Mouse (Mus musculus) midbrain, embryonic 14.5 days (tissue): ENCODE data around the gene Tbc1d5. TPM values are rescaled to one million over a fixed set of nuclear protein-coding genes. Genes with fewer than 3 reads are reported as not detected.

Experiments
- ATAC-seq: fragments of 200-750 bp; cut with Nextera tagmentation; 2 replicates; pipeline ENCODE4 v1.8.0; 2017; ENCODE audit warnings: moderate number of reproducible peaks, moderate library complexity; ENCODE audit not compliant: low FRiP score, low TSS enrichment
- DNase-seq: peaks from one replicate; pipeline ENCODE4 v3.0.0-alpha.2; 2015
- H3K27ac ChIP-seq: fragments of 300-500 bp; sonication (generic); replicated peaks from 2 replicates; pipeline ENCODE4 v1.5.1; 2014; ENCODE audit warnings: mild to moderate bottlenecking, low read depth, low read length, moderate library complexity
- H3K27me3 ChIP-seq: fragments of 300-500 bp; sonication (generic); 2 replicates; pipeline ENCODE4 v1.6.1; 2014; ENCODE audit warnings: low read length, control low read depth, mixed read lengths; ENCODE audit not compliant: control insufficient read depth, insufficient read depth
- H3K36me3 ChIP-seq: fragments of 300-500 bp; sonication (generic); 2 replicates; pipeline ENCODE4 v1.6.1; 2014; ENCODE audit warnings: low read length, control low read depth; ENCODE audit not compliant: control insufficient read depth, insufficient read depth
- H3K4me1 ChIP-seq: fragments of 300-500 bp; sonication (generic); 2 replicates; pipeline ENCODE4 v1.6.1; 2014; ENCODE audit warnings: mild to moderate bottlenecking, antibody characterized with exemption, low read length, control low read depth; ENCODE audit not compliant: control insufficient read depth, insufficient read depth
- H3K4me2 ChIP-seq: fragments of 300-500 bp; sonication (generic); 2 replicates; pipeline ENCODE4 v1.6.1; 2014; ENCODE audit warnings: mild to moderate bottlenecking, low read length, moderate library complexity
- H3K4me3 ChIP-seq: fragments of 300-500 bp; sonication (generic); replicated peaks from 2 replicates; pipeline ENCODE4 v1.5.1; 2014; ENCODE audit warnings: low read depth, low read length
- H3K9ac ChIP-seq: fragments of 300-500 bp; sonication (generic); replicated peaks from 2 replicates; pipeline ENCODE4 v1.6.1; 2014; ENCODE audit warnings: mild to moderate bottlenecking, low read length, moderate library complexity
- H3K9me3 ChIP-seq: fragments of 300-500 bp; sonication (generic); 2 replicates; pipeline ENCODE4 v1.6.1; 2016; ENCODE audit warnings: low read length, control low read depth, mixed read lengths; ENCODE audit not compliant: control insufficient read depth
- WGBS: fragments of 180-500 bp; shearing (Covaris S2); extraction: QIAGEN DNeasy Blood & Tissue Kit; methylation state at CpG from one replicate; pipeline ENCODE4 v1.1.7; 2014; 5-methylcytosine and 5-hydroxymethylcytosine counted together
- polyA plus RNA-seq: library from polyadenylated mRNA; unstranded; fragments of >200 nt; fragmentation: Nextera tagmentation; extraction: Ambion mirVana; gene quantifications from 2 replicates; pipeline ENCODE4 v1.2.1, GENCODE M21; 2014

Tbc1d5 gene
- polyA plus RNA-seq, 1 experiment from 2014 or later: 8.4 TPM

DNA sequence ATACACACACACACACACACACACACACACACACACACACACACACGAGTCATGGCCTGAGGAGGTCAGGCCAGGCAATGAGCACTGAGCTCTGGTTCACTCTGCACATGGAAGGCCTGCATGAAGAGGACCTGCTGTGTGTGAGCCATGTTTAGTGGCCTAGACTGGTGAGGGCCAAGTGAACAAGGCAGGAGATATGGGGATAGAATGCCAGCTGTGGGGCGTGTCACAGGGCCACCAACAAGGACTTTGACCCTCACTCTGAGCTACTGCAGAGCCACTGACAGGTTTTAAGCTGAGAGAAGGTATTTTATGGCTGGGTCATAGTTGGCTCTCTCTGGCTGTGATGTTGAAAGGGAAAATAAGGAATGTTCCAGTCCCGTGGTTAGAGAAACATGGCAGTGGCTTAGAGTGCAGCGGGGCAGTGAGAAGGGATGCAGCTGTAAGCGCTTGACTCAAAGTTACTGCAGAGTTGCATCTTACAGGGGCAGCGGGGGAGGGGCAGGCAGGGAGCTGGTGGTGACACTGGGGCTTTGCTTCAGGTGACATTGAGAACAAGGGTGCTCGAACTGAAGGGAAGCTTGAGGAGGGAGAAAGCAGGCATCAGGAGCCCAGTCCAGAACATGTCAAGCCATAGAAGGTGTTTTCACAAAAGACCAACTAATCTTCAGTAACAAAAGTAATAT is 494.0 kb downstream of the Tbc1d5 start:
- Histone ChIP-seq H3K27ac (no peak overlapping the region), H3K9ac (no peak overlapping the region), H3K4me1 (no peaks in the 10 kb centered on the region), H3K4me2 (no peak overlapping the region), H3K36me3 (peaks cover 15% of the 10 kb centered on the region), H3K9me3 (no peaks in the 10 kb centered on the region), H3K27me3 (no peaks in the 10 kb centered on the region), H3K4me3 (no peak overlapping the region)
- no peak for DNase-seq
- WGBS: 62% methylated on average over 7 of the region's 7 CpGs
- no peak for ATAC-seq
